Mouse (Mus musculus) kidney, postnatal 0 days (tissue): ENCODE measurements around the gene Gm14692. TPM values are rescaled to one million over a fixed set of nuclear protein-coding genes. Genes with fewer than 3 reads are reported as not detected.
"Not testable (repeated sequence)": the region's sequence is repeated elsewhere in the genome, so short reads cannot be mapped to it uniquely, and the experiment has no call there.

Experiments used
- ATAC-seq: fragments of 200-750 bp; cut with Nextera tagmentation; replicated peaks from 2 replicates; pipeline ENCODE4 v1.8.0; 2017; ENCODE audit warnings: low read depth, moderate number of reproducible peaks, moderate TSS enrichment, moderate library complexity; ENCODE audit not compliant: low FRiP score
- DNase-seq: peaks from one replicate; pipeline ENCODE4 v3.0.0-alpha.2; 2016; ENCODE audit warnings: low spot score
- H3K27ac ChIP-seq: fragments of 300-500 bp; sonication (generic); 2 replicates; pipeline ENCODE4 v1.5.1; 2014; ENCODE audit warnings: mild to moderate bottlenecking
- H3K27me3 ChIP-seq: fragments of 300-500 bp; sonication (generic); 2 replicates; pipeline ENCODE4 v1.6.1; 2014; ENCODE audit warnings: low read length, mixed read lengths; ENCODE audit not compliant: insufficient read depth
- H3K36me3 ChIP-seq: fragments of 300-500 bp; sonication (generic); 2 replicates; pipeline ENCODE4 v1.6.1; 2014; ENCODE audit warnings: low read length, mixed read lengths; ENCODE audit not compliant: insufficient read depth
- H3K4me1 ChIP-seq: fragments of 300-500 bp; sonication (generic); replicated peaks from 2 replicates; pipeline ENCODE4 v1.6.1; 2014; ENCODE audit warnings: antibody characterized with exemption, low read length, mixed read lengths; ENCODE audit not compliant: insufficient read depth
- H3K4me2 ChIP-seq: fragments of 300-500 bp; sonication (generic); 2 replicates; pipeline ENCODE4 v1.6.1; 2014; ENCODE audit warnings: mild to moderate bottlenecking, low read length, moderate library complexity, mixed read lengths
- H3K4me3 ChIP-seq: fragments of 300-500 bp; sonication (generic); replicated peaks from 2 replicates; pipeline ENCODE4 v1.5.1; 2014; ENCODE audit warnings: low read depth, low read length
- H3K9ac ChIP-seq: fragments of 300-500 bp; sonication (generic); 2 replicates; pipeline ENCODE4 v1.6.1; 2014; ENCODE audit warnings: low read depth, low read length
- H3K9me3 ChIP-seq: fragments of 300-500 bp; sonication (generic); replicated peaks from 2 replicates; pipeline ENCODE4 v1.6.1; 2016; ENCODE audit warnings: low read length, inconsistent platforms, mixed read lengths
- WGBS: fragments of 180-500 bp; shearing (Covaris S2); extraction: QIAGEN DNeasy Blood & Tissue Kit; methylation state at CpG from one replicate; pipeline ENCODE4 v1.1.7; 2014; 5-methylcytosine and 5-hydroxymethylcytosine counted together
- polyA plus RNA-seq: library from polyadenylated mRNA; unstranded; fragments of >200 nt; fragmentation: Nextera tagmentation; extraction: Ambion mirVana; gene quantifications from 2 replicates; pipeline ENCODE4 v1.2.1, GENCODE M21; 2015

Gene Gm14692
- not detected in 2 replicates for polyA plus RNA-seq

DNA sequence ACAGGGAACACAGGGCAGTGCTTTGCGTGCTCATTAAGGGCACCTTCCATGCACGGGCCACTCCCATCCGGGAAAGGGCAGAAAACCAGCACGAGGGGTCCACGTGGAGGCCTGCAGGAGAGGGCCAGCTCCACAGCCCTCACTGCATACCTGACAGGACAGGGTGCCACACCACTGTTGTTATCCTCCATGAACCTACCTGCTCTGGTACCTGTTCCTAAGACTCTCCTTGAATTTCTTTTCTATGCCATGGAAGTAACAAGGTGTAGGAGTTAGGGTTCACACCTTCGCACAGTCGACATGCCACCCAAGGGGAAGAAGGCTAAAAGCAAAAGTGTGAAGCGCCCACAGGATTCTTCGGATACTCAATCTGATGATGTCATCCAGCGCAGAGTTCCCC is at the start of gene Gm14692:
TSS of gene Gm14692 (plus strand) at position 301 of the 400 bp plus-strand sequence.
- not testable (repeated sequence) for H3K9me3 ChIP-seq, H3K27ac ChIP-seq, H3K4me3 ChIP-seq, H3K27me3 ChIP-seq, H3K36me3 ChIP-seq, H3K4me2 ChIP-seq, H3K9ac ChIP-seq, H3K4me1 ChIP-seq, ATAC-seq, DNase-seq
- 84% methylated on average over 3 of the region's 10 CpGs for WGBS

DNA sequence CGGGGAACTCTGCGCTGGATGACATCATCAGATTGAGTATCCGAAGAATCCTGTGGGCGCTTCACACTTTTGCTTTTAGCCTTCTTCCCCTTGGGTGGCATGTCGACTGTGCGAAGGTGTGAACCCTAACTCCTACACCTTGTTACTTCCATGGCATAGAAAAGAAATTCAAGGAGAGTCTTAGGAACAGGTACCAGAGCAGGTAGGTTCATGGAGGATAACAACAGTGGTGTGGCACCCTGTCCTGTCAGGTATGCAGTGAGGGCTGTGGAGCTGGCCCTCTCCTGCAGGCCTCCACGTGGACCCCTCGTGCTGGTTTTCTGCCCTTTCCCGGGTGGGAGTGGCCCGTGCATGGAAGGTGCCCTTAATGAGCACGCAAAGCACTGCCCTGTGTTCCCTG is 2.0 kb upstream of the Gm14692 start, which contains the start of gene Gm1140:
TSS of gene Gm1140 (minus strand) at position 101 of the 400 bp plus-strand sequence.
- H3K4me3 ChIP-seq, H3K36me3 ChIP-seq, ATAC-seq, H3K27ac ChIP-seq, H3K27me3 ChIP-seq, H3K4me2 ChIP-seq, H3K9me3 ChIP-seq, H3K9ac ChIP-seq, DNase-seq, H3K4me1 ChIP-seq: not testable (repeated sequence)
- 79% methylated on average over 5 of the region's 11 CpGs for WGBS

Other genes with a start within 250 kb of the Gm14692 start
- not detected in 2 replicates for gene Gm1140, start 2.1 kb upstream of the Gm14692 start, polyA plus RNA-seq
- not detected in 2 replicates for gene 4933436I01Rik, start 225.8 kb downstream of the Gm14692 start, polyA plus RNA-seq